Mouse (Mus musculus) heart, postnatal 0 days (tissue): ENCODE results near the gene Cyp2g1.
"Not testable (repeated sequence)": the region's sequence is repeated elsewhere in the genome, so short reads cannot be mapped to it uniquely, and the experiment has no call there.

Source experiments
- CTCF ChIP-seq: IDR thresholded peaks from 2 replicates; pipeline ENCODE4 v1.5.1; 2016; ENCODE audit warnings: antibody characterized with exemption, control low read depth, low read depth
- EP300 ChIP-seq: IDR thresholded peaks from 2 replicates; pipeline ENCODE4 v1.6.1; 2016; ENCODE audit warnings: antibody characterized with exemption, low read depth

DNA sequence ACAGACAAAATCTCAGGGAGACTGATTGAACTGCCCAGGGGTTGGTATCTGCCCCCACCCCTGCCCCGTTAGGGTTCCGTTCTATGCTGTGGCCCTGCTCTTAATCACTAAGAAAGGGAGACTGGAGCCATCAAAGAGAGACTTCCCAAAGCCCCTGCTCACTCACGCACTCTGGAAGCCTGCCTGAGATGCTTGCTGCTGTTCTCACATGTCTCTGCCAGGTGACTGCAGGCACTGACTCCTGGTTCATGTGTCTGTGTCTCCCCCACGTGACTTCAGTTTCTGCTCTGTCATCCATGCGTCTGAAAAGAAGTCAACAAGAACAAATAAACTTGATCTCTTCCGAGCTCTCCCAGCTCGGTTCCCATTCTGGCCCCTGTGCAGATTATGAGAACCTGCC is 24.0 kb downstream of the Cyp2g1 start:
- not testable (repeated sequence) for TF ChIP-seq CTCF, EP300
